Mouse (Mus musculus) liver, adult 2 months (tissue): ENCODE measurements at regions not wholly inside any gene's neighbourhood (a gene's known extent, or its start where the extent isn't known, plus 50 kb on each side); places are given as distances from the start of the nearest gene placed in this dataset.

Experiments used
- CTCF ChIP-seq: fragments of 200-500 bp; IDR thresholded peaks from 2 replicates; pipeline ENCODE4 v1.5.1; 2011; ENCODE audit warnings: low read depth, low read length, control low read depth
- POLR2A ChIP-seq: fragments of 200-500 bp; IDR thresholded peaks from 2 replicates; pipeline ENCODE4 v1.6.1; 2011; ENCODE audit warnings: low read length, control low read depth; ENCODE audit not compliant: insufficient read depth; ENCODE audit errors: extremely low read depth

DNA sequence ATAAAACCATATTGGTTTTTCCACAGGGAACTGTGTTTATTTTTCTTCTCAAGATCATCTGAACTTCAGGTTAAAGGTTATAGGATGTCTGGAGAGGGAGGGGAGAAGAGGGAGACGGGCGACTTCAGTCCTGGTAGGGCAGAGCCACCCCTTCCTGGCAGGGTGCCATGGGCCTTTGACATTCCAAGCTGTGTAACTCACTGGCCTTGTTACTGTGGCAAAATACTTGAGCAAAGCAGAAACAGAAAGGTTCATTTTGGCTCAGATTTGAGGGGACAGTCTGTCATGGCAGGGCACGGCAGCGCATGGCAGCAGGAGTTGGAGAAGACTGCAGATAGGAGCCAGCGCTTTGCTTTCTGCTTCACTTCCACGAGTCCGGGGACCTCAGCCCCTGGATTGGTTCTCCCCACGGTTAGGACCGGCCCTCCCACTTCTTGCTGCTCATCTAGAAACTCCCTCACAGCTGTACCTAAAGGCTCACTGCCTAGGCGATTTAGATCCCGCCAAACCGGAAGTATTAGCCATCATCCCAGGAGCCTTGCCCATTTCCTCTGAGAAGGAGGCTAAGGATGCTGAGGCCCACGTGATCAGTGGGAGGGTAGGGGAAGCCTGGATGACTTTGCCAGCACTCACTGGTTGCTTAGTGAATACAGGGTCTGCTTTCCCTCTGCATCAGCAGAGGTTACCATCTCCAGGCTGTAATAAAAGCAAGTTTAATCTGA, 195.5 kb downstream of the Uaca start:
- TF ChIP-seq CTCF (no peak), POLR2A (no peak)
